Mouse (Mus musculus) liver, adult 2 months (tissue): ENCODE results near the gene Txnrd3. TPM values are rescaled to one million over a fixed set of nuclear protein-coding genes. Genes with fewer than 3 reads are reported as not detected.

Experiments used
- DNase-seq: peaks from one replicate; pipeline ENCODE4 v3.0.0-alpha.2; 2011; ENCODE audit warnings: low read depth, low spot score; ENCODE audit errors: extremely low read depth
- H3K27ac ChIP-seq: fragments of 200-500 bp; replicated peaks from 2 replicates; pipeline ENCODE4 v1.5.1; 2012; ENCODE audit warnings: low read depth, mild to moderate bottlenecking, control low read depth, inconsistent platforms, low read length; ENCODE audit not compliant: insufficient read depth
- H3K27me3 ChIP-seq: fragments of 200-500 bp; 2 replicates; pipeline ENCODE4 v1.6.1; 2012; ENCODE audit warnings: mild to moderate bottlenecking, moderate library complexity, low read length, inconsistent platforms; ENCODE audit not compliant: control insufficient read depth, insufficient read depth
- H3K36me3 ChIP-seq: fragments of 200-500 bp; 2 replicates; pipeline ENCODE4 v1.6.1; 2012; ENCODE audit warnings: low read length, inconsistent platforms; ENCODE audit not compliant: control insufficient read depth, insufficient read depth
- H3K4me1 ChIP-seq: fragments of 200-500 bp; 2 replicates; pipeline ENCODE4 v1.6.1; 2011; ENCODE audit warnings: low read length; ENCODE audit not compliant: control insufficient read depth, insufficient read depth
- H3K4me3 ChIP-seq: fragments of 200-500 bp; 2 replicates; pipeline ENCODE4 v1.5.1; 2011; ENCODE audit warnings: low read depth, mild to moderate bottlenecking, control low read depth, low read length, moderate library complexity; ENCODE audit not compliant: insufficient read depth
- H3K79me2 ChIP-seq: fragments of 200-500 bp; 2 replicates; pipeline ENCODE4 v1.6.1; 2012; ENCODE audit warnings: inconsistent platforms, mild to moderate bottlenecking, low read length, moderate library complexity; ENCODE audit not compliant: control insufficient read depth, insufficient read depth
- H3K9ac ChIP-seq: fragments of 200-500 bp; 2 replicates; pipeline ENCODE4 v1.6.1; 2012; ENCODE audit warnings: low read depth, mild to moderate bottlenecking, control low read depth, inconsistent platforms, low read length
- CTCF ChIP-seq: fragments of 200-500 bp; IDR thresholded peaks from 2 replicates; pipeline ENCODE4 v1.5.1; 2011; ENCODE audit warnings: low read depth, low read length, control low read depth
- POLR2A ChIP-seq: fragments of 200-500 bp; IDR thresholded peaks from 2 replicates; pipeline ENCODE4 v1.6.1; 2011; ENCODE audit warnings: low read length, control low read depth; ENCODE audit not compliant: insufficient read depth; ENCODE audit errors: extremely low read depth
- WGBS: fragments of 180-500 bp; shearing (Covaris S2); methylation state at CpG from one replicate; pipeline ENCODE4 v1.1.7; 2018; 5-methylcytosine and 5-hydroxymethylcytosine counted together
- polyA plus RNA-seq: library from polyadenylated mRNA; depleted of rRNA; stranded (reverse); fragments of >200 nt; gene quantifications from 2 replicates; pipeline ENCODE4 v1.2.3, GENCODE M21; 2012
- total RNA-seq: library from RNA; depleted of rRNA; stranded (reverse); fragments of >200 nt; gene quantifications from 2 replicates; pipeline ENCODE4 v1.2.3, GENCODE M21; 2014

Txnrd3 gene
- total and polyA plus RNA-seq, 2 experiments, result 4.8 to 5.6 TPM

DNA sequence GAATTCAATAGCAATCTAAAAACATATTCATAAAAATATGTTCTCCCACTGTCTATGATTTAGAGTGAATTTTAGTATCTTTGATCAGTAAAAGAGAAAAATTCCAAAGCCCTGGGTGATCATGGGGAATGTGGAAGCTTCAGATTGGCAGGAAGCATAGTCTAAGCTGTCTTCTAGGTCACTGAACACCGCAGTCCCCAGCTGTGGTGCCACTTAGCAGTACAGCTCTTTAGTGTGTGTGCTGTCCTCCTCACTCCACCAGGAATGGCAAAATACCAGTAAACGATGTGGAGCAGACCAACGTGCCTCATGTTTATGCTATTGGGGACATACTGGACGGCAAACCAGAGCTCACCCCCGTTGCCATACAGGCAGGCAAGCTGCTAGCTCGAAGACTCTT, 25.8 kb downstream of the Txnrd3 start:
- Histone ChIP-seq H3K4me1 (no peaks in the 10 kb centered on the region), H3K27ac (no peak overlapping the region), H3K4me3 (no peak overlapping the region), H3K79me2 (no peaks in the 10 kb centered on the region), H3K27me3 (no peaks in the 10 kb centered on the region), H3K9ac (no peak overlapping the region), H3K36me3 (0 out of 2 replicates have a peak, but pooled peaks cover 2% of the 10 kb centered on the region)
- WGBS, result 93% methylated on average over 6 of the region's 6 CpGs
- no peak for DNase-seq
- no peak for TF ChIP-seq POLR2A
- TF ChIP-seq CTCF, result no peak

DNA sequence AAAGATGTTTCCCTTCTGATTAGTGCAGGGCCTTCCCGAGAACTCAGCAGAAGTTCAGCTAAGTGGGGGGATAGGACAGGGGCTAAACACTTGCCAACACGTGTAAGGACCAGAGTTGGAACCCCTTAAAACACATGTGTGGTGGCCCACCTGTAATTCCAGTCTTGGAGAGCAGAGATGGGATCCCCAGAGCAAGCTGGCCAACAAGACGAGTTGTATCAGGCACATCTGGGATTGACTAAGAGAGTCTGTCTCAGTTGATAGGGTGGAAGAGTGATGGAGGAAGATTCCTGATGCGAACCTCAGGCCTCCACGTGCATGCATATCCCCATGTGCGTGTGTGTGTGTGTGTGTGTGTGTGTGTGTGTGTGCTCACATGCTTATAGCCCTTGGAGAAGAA, 27.6 kb downstream of the Txnrd3 start:
- no peak for DNase-seq
- Histone ChIP-seq H3K27ac (no peak overlapping the region), H3K4me1 (no peaks in the 10 kb centered on the region), H3K9ac (no peak overlapping the region), H3K79me2 (no peaks in the 10 kb centered on the region), H3K36me3 (0 out of 2 replicates have a peak, but pooled peaks cover 4% of the 10 kb centered on the region), H3K27me3 (no peaks in the 10 kb centered on the region), H3K4me3 (no peak overlapping the region)
- TF ChIP-seq CTCF (no peak), POLR2A (no peak)
- 76% methylated on average over 6 of the region's 6 CpGs for WGBS

DNA sequence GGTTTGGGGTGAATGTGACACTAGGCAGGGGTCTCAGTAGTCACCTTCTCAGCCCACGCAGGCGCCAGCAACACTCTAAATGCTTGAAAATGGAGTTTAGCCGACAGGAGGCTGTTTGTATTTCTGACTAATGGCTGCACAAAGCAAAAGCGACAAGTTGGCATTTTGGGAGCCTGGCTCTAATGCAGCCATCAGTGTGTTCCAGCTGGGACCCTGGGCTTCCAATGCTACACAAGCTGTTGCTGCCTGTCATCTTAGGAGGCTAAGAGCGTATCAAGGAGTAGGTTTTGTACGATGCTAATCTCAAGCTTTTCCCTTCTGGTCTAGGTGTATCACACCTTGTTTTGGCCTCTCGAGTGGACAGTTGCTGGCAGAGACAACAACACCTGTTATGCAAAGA, 28.9 kb downstream of the Txnrd3 start:
- Histone ChIP-seq H3K79me2 (no peaks in the 10 kb centered on the region), H3K27me3 (no peaks in the 10 kb centered on the region), H3K36me3 (0 out of 2 replicates have a peak, but pooled peaks cover 4% of the 10 kb centered on the region), H3K27ac (no peak overlapping the region), H3K4me3 (no peak overlapping the region), H3K4me1 (no peaks in the 10 kb centered on the region), H3K9ac (no peak overlapping the region)
- WGBS, result 90% methylated on average over 7 of the region's 7 CpGs
- no peak for DNase-seq
- TF ChIP-seq CTCF (no peak), POLR2A (no peak)

DNA sequence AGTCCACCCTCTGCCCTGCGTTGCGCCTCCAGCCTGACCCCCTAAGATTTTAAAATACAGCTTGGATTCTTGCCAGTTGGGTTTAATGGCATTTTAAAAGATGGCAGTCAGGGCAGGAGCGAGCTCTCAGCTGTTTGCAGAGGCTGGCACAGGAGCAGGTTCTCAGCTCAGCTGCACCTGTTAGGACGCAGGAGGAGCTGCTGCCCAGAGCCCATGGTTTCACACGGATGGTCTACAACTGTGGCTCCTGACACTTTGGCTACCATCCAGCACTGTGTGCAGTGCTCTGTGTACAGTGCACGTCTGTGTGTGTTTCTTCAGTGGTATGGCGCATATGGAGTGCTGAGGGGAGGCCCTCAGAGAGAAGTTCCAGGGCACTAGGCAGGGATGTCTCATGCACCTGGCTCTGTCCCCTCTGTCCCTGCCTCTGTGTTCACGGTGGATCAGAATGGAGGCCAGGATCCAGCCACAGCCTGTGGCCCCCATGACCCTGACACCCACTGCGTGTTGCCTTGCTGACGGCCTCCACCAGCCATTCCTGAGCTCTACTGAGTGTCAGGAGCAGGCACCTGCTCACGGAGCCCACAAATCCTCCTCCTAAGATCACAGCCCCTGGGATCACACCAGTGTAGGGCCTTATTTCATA, 29.5 kb downstream of the Txnrd3 start:
- no peak for DNase-seq
- H3K36me3 ChIP-seq, result 0 out of 2 replicates have a peak, but pooled peaks cover 4% of the 10 kb centered on the region
- TF ChIP-seq CTCF (no peak), POLR2A (no peak)
- no peak overlapping the region for H3K9ac ChIP-seq
- H3K27ac ChIP-seq, result no peak overlapping the region
- H3K4me1 ChIP-seq, result no peaks in the 10 kb centered on the region
- no peaks in the 10 kb centered on the region for H3K27me3 ChIP-seq
- 88% methylated on average over 11 of the region's 11 CpGs for WGBS
- no peak overlapping the region for H3K4me3 ChIP-seq
- H3K79me2 ChIP-seq, result no peaks in the 10 kb centered on the region

DNA sequence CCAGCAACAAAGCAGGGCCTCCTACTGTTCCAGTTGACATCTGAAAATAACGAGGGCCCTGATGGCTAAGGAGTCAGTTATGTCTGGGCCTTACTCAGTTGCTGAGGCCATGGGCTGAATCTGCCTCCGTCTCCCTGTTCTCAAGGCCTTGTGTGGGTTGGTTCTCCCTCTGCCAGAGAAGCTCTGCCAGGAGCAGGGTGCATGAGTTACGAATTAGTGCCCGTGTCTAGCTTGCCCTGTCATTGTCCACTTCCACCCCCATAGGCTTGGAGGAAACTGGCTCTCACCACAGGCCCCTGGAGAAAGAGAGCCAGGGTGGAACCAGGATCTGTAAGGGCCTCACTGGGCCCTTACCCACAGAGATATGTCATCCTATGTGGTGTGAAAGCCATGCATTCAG, 34.7 kb downstream of the Txnrd3 start:
- Histone ChIP-seq H3K79me2 (no peaks in the 10 kb centered on the region), H3K27ac (no peak overlapping the region), H3K36me3 (0 out of 2 replicates have a peak, but pooled peaks cover 4% of the 10 kb centered on the region), H3K4me3 (no peak overlapping the region), H3K9ac (no peak overlapping the region), H3K27me3 (no peaks in the 10 kb centered on the region), H3K4me1 (no peaks in the 10 kb centered on the region)
- no peak for DNase-seq
- TF ChIP-seq CTCF, result no peak
- no peak for TF ChIP-seq POLR2A
- WGBS, result 73% methylated on average over 4 of the region's 4 CpGs

DNA sequence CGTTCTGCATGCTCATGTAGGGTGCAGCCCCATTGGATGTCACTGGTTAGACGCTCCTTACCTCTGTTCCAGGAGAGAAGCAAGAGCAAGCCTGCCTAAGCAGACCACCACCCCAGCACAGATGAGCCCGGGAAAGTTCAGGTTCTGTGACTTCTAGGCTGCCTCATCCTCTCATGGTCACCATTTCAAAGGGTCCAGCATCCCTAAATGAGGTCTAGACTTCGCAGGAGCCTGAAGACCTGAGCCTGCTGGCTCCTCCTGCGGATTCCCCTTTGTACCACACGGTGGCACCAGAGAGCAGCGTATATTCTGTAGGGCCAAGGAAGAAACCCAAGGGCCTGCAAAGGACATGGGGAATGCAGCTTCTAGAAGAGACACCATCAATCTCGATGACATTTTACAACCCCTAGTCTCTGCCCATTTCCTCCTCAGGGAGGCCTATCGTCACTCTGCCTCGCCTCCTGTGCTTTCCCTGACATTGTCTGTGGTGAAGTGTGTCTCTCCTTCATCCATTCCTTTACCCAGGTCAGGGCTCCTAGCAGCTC, 35.6 kb downstream of the Txnrd3 start:
- H3K27ac ChIP-seq, result no peak overlapping the region
- H3K79me2 ChIP-seq, result no peaks in the 10 kb centered on the region
- 22% methylated on average over 10 of the region's 10 CpGs for WGBS
- no peaks in the 10 kb centered on the region for H3K27me3 ChIP-seq
- 0 out of 2 replicates have a peak, but pooled peaks cover 2% of the 10 kb centered on the region for H3K36me3 ChIP-seq
- TF ChIP-seq POLR2A (no peak), CTCF (peak; percentile 91)
- no peaks in the 10 kb centered on the region for H3K4me1 ChIP-seq
- no peak overlapping the region for H3K9ac ChIP-seq
- peak; percentile 30 for DNase-seq
- H3K4me3 ChIP-seq, result no peak overlapping the region
